Mouse (Mus musculus): ENCODE results near the gene Ggta1. TPM values are rescaled to one million over a fixed set of nuclear protein-coding genes. Genes with fewer than 3 reads are reported as not detected.
A peak's percentile ranks its signal among the peaks of the same experiment; 100 is the strongest.

Ggta1 gene
- 7.3 and 16.2 TPM in 2 replicates for polyA plus RNA-seq (2011; ENCODE audit: insufficient read depth, insufficient read length, low replicate concordance, missing spikeins)

DNA sequence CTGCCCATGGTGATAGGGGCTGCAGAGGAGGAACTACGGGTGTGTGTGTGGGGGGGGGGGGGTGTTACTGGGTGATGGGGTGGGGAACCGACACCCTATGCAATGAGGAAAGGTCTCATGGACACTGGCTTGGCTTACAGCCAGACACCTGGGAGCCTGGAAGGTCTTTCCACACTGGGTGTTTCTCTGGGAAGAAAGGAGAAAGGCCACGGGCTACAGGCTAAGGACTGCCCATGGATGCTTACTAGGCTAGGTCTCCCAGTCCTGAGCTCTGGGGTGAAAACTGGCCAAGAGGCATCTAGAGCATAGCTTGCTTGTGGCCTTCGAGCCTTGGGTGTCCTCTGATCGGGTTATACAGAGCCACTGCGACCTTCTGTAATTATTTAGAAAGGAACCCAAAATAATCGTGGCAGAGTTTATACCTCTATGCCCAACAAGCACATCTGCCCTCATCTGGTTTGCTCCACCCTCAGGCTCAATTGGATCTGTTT is at the start of gene Ggta1:
Gene Ggta1 (minus strand): TSS at position 441 of the 491 bp plus-strand sequence.
- Histone ChIP-seq H3K4me3 (replicated peaks; ENCODE audit: control insufficient read depth, low read depth, low read length) (peak within 1 kb of the TSS; percentile 90), H3K4me1 (ENCODE audit: control insufficient read depth, insufficient read depth, low read length) (peaks cover 5% of the 10 kb centered on the region; the same call in 1 of the 2 replicates), H3K27ac (ENCODE audit: control insufficient read depth, insufficient read depth, low read depth, low read length, poor library complexity) (peak within 1 kb of the TSS; percentile 73)
- TF ChIP-seq POLR2A (IDR thresholded peaks at IDR 0.05; ENCODE audit: borderline replicate concordance, control insufficient read depth, low read depth, low read length) (no peak), CTCF (IDR thresholded peaks at IDR 0.05; ENCODE audit: control insufficient read depth, insufficient read depth, low read length) (no peak)
- WGBS = 7% methylated on average over 7 of the region's 7 CpGs

DNA sequence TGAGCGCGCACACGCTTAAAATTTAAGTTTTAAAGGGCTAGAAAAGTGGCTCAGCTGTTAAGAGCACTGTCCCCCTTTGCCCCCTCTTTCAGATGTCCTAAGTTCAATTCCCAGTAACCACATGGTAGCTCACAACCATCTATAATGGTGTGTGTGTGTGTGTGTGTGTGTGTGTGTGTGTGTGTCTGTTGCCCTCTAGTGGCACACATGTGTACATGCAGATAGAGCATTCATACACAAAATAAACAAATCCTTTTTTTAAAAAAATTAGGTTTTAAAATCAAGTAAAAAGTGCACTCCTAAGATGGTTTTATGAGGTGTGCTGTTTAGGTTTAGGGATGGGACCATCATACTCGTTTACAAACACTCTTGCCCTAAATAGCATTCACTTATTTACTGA is 49.2 kb upstream of the Ggta1 start:
- Histone ChIP-seq H3K4me3 (replicated peaks; ENCODE audit: control insufficient read depth, low read depth, low read length) (no peak overlapping the region), H3K4me1 (ENCODE audit: control insufficient read depth, insufficient read depth, low read length) (peaks cover 1% of the 10 kb centered on the region; the same call in 1 of the 2 replicates), H3K27ac (ENCODE audit: control insufficient read depth, insufficient read depth, low read depth, low read length, poor library complexity) (no peak overlapping the region)
- TF ChIP-seq CTCF (IDR thresholded peaks at IDR 0.05; ENCODE audit: control insufficient read depth, insufficient read depth, low read length) = no peak
- TF ChIP-seq POLR2A (IDR thresholded peaks at IDR 0.05; ENCODE audit: borderline replicate concordance, control insufficient read depth, low read depth, low read length) = no peak
- 85% methylated on average over 4 of the region's 4 CpGs for WGBS

DNA sequence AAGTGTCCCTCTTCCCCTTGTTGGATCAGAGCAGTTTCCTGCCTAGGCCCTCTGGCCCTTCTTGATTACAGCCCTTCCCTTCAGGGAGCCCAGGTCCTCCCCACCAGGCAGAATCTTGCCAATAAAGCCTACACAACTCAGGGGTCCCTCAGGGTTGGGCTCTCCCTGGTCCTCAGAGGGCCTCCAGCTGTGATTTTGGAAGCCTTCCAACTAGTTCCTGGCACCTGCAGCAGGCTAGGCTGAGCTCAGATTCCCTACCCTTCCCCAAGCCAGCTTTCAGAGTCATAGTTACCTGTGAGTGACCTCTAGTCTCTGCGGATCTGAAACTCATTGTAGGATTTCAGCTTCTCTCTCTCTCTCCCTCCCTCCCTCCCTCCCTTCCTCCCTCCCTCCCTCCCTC is 47.9 kb upstream of the Ggta1 start:
- peaks cover 3% of the 10 kb centered on the region; the same call in 1 of the 2 replicates for H3K4me1 ChIP-seq (ENCODE audit: control insufficient read depth, insufficient read depth, low read length)
- no peak overlapping the region for H3K27ac ChIP-seq (ENCODE audit: control insufficient read depth, insufficient read depth, low read depth, low read length, poor library complexity)
- WGBS = 41% methylated on average over 1 of the region's 1 CpGs
- no peak overlapping the region for H3K4me3 ChIP-seq (replicated peaks; ENCODE audit: control insufficient read depth, low read depth, low read length)
- TF ChIP-seq POLR2A (IDR thresholded peaks at IDR 0.05; ENCODE audit: borderline replicate concordance, control insufficient read depth, low read depth, low read length) = no peak
- no peak for TF ChIP-seq CTCF (IDR thresholded peaks at IDR 0.05; ENCODE audit: control insufficient read depth, insufficient read depth, low read length)

DNA sequence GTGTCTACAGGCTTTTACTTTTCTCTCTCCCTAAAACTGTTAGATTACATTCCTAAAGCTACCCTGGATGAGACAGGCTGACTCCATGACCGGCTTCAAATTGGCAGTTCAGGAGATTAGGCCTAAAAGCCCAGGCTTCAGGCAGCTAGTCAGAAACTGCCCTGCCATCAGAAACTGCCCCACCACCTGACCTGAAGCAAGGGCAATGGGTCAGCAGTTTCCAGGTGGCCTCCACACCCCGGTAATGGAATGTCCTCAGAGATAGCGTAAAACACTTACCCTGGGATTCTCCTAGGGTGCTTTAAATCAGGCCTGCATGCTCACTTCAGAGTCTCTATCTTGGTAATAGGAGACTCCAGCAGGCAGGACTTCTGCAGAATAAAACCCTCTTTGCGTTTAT is 46.9 kb upstream of the Ggta1 start:
- TF ChIP-seq CTCF (IDR thresholded peaks at IDR 0.05; ENCODE audit: control insufficient read depth, insufficient read depth, low read length) (no peak), POLR2A (IDR thresholded peaks at IDR 0.05; ENCODE audit: borderline replicate concordance, control insufficient read depth, low read depth, low read length) (no peak)
- WGBS = 81% methylated on average over 4 of the region's 4 CpGs
- Histone ChIP-seq H3K4me3 (replicated peaks; ENCODE audit: control insufficient read depth, low read depth, low read length) (no peak overlapping the region), H3K4me1 (ENCODE audit: control insufficient read depth, insufficient read depth, low read length) (peaks cover 7% of the 10 kb centered on the region), H3K27ac (ENCODE audit: control insufficient read depth, insufficient read depth, low read depth, low read length, poor library complexity) (no peak overlapping the region)

DNA sequence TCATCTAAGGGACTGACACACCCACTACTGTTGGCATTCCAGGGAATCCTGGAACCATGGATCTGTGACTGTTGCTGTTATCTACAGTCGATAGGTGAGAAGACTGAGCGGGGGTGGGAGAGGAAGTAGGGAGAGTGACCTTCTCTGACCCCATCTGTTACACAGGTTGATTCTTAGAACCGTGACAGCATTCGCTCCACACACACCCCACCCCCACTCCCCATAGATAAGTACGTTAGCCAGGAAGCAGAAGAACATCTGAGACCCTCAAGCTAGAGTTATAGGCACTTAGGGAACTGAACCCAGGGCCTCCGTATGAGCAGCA is 46.3 kb upstream of the Ggta1 start:
- Histone ChIP-seq H3K27ac (ENCODE audit: control insufficient read depth, insufficient read depth, low read depth, low read length, poor library complexity) (no peak overlapping the region), H3K4me3 (replicated peaks; ENCODE audit: control insufficient read depth, low read depth, low read length) (no peak overlapping the region), H3K4me1 (ENCODE audit: control insufficient read depth, insufficient read depth, low read length) (peaks cover 10% of the 10 kb centered on the region)
- TF ChIP-seq CTCF (IDR thresholded peaks at IDR 0.05; ENCODE audit: control insufficient read depth, insufficient read depth, low read length) (no peak), POLR2A (IDR thresholded peaks at IDR 0.05; ENCODE audit: borderline replicate concordance, control insufficient read depth, low read depth, low read length) (no peak)
- 11% methylated on average over 6 of the region's 6 CpGs for WGBS

DNA sequence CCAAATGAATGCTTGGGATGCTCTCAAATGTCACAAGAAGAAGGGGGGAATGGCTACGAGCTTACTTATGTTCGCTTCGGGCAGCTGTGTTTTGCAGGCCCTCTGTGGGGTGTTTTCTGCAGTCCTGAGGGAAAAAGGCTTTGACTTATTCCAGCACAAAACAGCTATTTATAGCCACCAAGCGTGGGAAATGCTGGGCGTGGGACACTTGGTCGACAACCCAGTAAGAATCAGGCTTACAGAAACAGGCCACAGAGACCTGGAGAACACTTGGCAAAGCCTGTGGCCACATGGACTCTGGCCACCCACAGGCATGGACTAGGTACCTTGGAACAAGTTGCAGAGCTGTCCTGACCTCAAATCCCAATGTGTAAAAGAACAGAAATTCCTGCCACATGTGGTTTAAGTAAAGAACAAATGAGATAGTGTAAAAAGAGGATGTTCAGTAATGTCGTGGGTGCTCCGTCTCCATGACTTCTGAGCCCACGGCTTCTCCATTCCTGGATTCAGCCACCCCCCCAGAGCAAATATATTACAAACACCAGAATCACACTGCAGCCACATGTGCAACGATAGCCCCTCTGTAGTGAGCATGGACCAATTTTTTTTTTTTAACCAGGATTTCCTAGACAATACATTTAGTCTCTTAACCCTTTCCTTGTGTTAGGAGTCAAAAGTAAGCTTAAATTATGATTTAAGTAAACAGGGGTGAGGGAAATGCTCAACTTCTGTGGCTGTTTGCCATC is 45.7 kb upstream of the Ggta1 start:
- H3K4me1 ChIP-seq (ENCODE audit: control insufficient read depth, insufficient read depth, low read length) = peaks cover 15% of the 10 kb centered on the region
- H3K27ac ChIP-seq (ENCODE audit: control insufficient read depth, insufficient read depth, low read depth, low read length, poor library complexity) = no peak overlapping the region
- H3K4me3 ChIP-seq (replicated peaks; ENCODE audit: control insufficient read depth, low read depth, low read length) = no peak overlapping the region
- 46% methylated on average over 10 of the region's 10 CpGs for WGBS
- TF ChIP-seq POLR2A (IDR thresholded peaks at IDR 0.05; ENCODE audit: borderline replicate concordance, control insufficient read depth, low read depth, low read length) (no peak), CTCF (IDR thresholded peaks at IDR 0.05; ENCODE audit: control insufficient read depth, insufficient read depth, low read length) (no peak)

DNA sequence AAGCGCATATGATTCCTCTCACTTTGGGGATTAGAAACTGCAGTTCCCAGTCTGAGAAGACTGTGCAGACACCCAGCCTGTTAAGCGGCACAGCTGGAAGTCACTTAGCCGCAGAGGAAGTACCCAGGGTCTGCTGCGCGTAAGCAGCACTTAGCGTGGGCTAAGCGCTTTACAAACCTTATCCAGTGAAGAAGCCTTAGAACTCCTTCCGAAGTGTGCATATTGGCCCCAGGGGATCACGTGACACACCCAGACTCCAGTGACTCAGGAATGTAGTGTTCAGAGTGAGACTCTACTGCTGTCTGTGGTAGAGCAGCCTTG is 44.1 kb upstream of the Ggta1 start:
- TF ChIP-seq POLR2A (IDR thresholded peaks at IDR 0.05; ENCODE audit: borderline replicate concordance, control insufficient read depth, low read depth, low read length) = no peak
- no peak for TF ChIP-seq CTCF (IDR thresholded peaks at IDR 0.05; ENCODE audit: control insufficient read depth, insufficient read depth, low read length)
- Histone ChIP-seq H3K27ac (ENCODE audit: control insufficient read depth, insufficient read depth, low read depth, low read length, poor library complexity) (no peak overlapping the region; the same call in 1 of the 2 replicates), H3K4me3 (replicated peaks; ENCODE audit: control insufficient read depth, low read depth, low read length) (no peak overlapping the region), H3K4me1 (ENCODE audit: control insufficient read depth, insufficient read depth, low read length) (peaks cover 20% of the 10 kb centered on the region)
- WGBS = 5% methylated on average over 9 of the region's 9 CpGs

DNA sequence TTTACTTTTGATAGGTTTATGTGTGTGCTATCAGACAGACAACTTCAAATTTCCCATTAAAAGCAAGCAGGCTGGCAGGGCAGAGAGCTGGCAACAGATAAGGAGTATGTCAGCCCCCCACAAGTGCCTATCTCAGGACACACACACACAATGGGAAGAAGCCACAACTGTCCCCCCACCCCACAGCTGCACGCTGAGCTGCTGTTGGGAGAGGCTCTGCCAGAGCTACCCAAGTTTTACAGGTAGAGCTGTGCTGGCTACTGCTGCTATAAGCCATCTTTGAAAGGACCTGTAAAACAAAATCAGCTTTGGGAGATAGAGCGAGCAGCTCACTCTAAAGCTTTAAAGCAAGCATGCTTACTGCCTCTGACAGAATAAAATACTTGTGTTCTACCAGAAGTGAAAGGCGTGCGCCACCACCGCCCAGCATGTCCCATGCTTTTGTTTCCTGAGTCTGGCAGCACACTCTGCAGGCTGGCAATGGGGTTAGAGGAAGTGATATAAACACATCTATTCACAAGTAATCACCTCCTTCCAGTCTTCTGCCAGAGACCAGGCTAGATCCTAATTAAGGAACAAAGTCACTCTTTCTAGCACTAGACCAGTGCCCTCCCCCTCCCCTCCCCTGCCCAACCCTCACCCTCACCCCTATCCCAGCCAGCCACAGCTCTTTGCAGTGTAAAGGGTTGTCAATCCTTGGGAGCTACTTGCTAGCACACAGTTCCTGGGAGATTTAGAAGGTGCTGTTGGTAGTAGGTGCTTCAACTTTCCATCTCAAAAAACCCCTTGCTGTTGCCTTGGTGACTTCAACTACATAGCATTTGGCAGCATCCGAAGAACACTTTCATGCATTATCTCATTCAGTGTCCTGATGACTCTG is 43.5 kb upstream of the Ggta1 start:
- peaks cover 20% of the 10 kb centered on the region for H3K4me1 ChIP-seq (ENCODE audit: control insufficient read depth, insufficient read depth, low read length)
- TF ChIP-seq POLR2A (IDR thresholded peaks at IDR 0.05; ENCODE audit: borderline replicate concordance, control insufficient read depth, low read depth, low read length) (no peak), CTCF (IDR thresholded peaks at IDR 0.05; ENCODE audit: control insufficient read depth, insufficient read depth, low read length) (peak; percentile 12; the same call in 1 of the 2 replicates)
- H3K27ac ChIP-seq (ENCODE audit: control insufficient read depth, insufficient read depth, low read depth, low read length, poor library complexity) = peak overlapping the region; percentile 44; the same call in 1 of the 2 replicates
- no peak overlapping the region for H3K4me3 ChIP-seq (replicated peaks; ENCODE audit: control insufficient read depth, low read depth, low read length)
- 11% methylated on average over 6 of the region's 6 CpGs for whole genome bisulfite sequencing
